Mouse (Mus musculus): Measurements from ENCODE around the gene Tufm.

The Tufm gene

GRCm38 (mm10) chr7:126487052-126487483 lies at the start of gene Tufm:
Gene Tufm, plus strand, starts transcription at chr7:126487361.
- peak; percentile 95 for DNase-seq (ENCODE audit: low read depth, low spot score)

- no peak for DNase-seq (ENCODE audit: low read depth, low spot score)
Measured at GRCm38 (mm10) chr7:126440134-126440533, 47.0 kb upstream of the Tufm start.

GRCm38 (mm10) chr7:126443997-126444396 lies 43.2 kb upstream of the Tufm start:
- DNase-seq (ENCODE audit: low read depth, low spot score) = no peak

GRCm38 (mm10) chr7:126444536-126444935 lies 42.6 kb upstream of the Tufm start:
- no peak for DNase-seq (ENCODE audit: low read depth, low spot score)

GRCm38 (mm10) chr7:126445104-126445815 lies 41.9 kb upstream of the Tufm start:
- DNase-seq (ENCODE audit: low read depth, low spot score) = no peak

- DNase-seq (ENCODE audit: low read depth, low spot score) = no peak
Measured at GRCm38 (mm10) chr7:126446217-126446616, 40.9 kb upstream of the Tufm start.

- DNase-seq (ENCODE audit: low read depth, low spot score) = no peak
Measured at GRCm38 (mm10) chr7:126448481-126448880, 38.7 kb upstream of the Tufm start.

GRCm38 (mm10) chr7:126449991-126450390 lies 37.2 kb upstream of the Tufm start:
- DNase-seq (ENCODE audit: low read depth, low spot score) = no peak

- DNase-seq (ENCODE audit: low read depth, low spot score) = no peak
Measured at GRCm38 (mm10) chr7:126450641-126451040, 36.5 kb upstream of the Tufm start.

- no peak for DNase-seq (ENCODE audit: low read depth, low spot score)
Measured at GRCm38 (mm10) chr7:126452244-126452643, 34.9 kb upstream of the Tufm start.

- DNase-seq (ENCODE audit: low read depth, low spot score) = peak; percentile 23
Measured at GRCm38 (mm10) chr7:126453861-126454260, 33.3 kb upstream of the Tufm start.

GRCm38 (mm10) chr7:126455242-126455641 lies 31.9 kb upstream of the Tufm start:
- DNase-seq (ENCODE audit: low read depth, low spot score) = no peak

GRCm38 (mm10) chr7:126456382-126457266 lies 30.5 kb upstream of the Tufm start:
- DNase-seq (ENCODE audit: low read depth, low spot score) = no peak

- DNase-seq (ENCODE audit: low read depth, low spot score) = no peak
Measured at GRCm38 (mm10) chr7:126458225-126458624, 28.9 kb upstream of the Tufm start.

- no peak for DNase-seq (ENCODE audit: low read depth, low spot score)
Measured at GRCm38 (mm10) chr7:126458844-126459618, 28.1 kb upstream of the Tufm start.

- no peak for DNase-seq (ENCODE audit: low read depth, low spot score)
Measured at GRCm38 (mm10) chr7:126460623-126461399, 26.4 kb upstream of the Tufm start.

- DNase-seq (ENCODE audit: low read depth, low spot score) = no peak
Measured at GRCm38 (mm10) chr7:126461626-126462025, 25.5 kb upstream of the Tufm start.

- DNase-seq (ENCODE audit: low read depth, low spot score) = no peak
Measured at GRCm38 (mm10) chr7:126463004-126463403, 24.2 kb upstream of the Tufm start, which contains the start of gene Atp2a1. Gene Atp2a1, minus strand, starts transcription at chr7:126463108.

- DNase-seq (ENCODE audit: low read depth, low spot score) = no peak
Measured at GRCm38 (mm10) chr7:126463547-126463946, 23.6 kb upstream of the Tufm start.

- DNase-seq (ENCODE audit: low read depth, low spot score) = no peak
Measured at GRCm38 (mm10) chr7:126464121-126464520, 23.0 kb upstream of the Tufm start.

- DNase-seq (ENCODE audit: low read depth, low spot score) = no peak
Measured at GRCm38 (mm10) chr7:126464836-126465235, 22.3 kb upstream of the Tufm start.
